ENCODE assay signal across 8 mouse cellular contexts in genomic region chr9:35166144-35166797, GRCm38 (mm10). TPM values are rescaled to one million over a fixed set of nuclear protein-coding genes. Genes with fewer than 3 reads are reported as not detected.
DNase-seq lines count a peak whose midpoint lies in the region; ATAC-seq and TF ChIP-seq lines count a peak whose summit lies in the region.

No protein-coding gene starts in this region.

- intact Hi-C loops in left cerebral cortex, adult 2 months (cut with DNase I), result loop anchor here (2.0 to 10.0 kb wide), 3 partner anchors 133 to 1901 kb away; no protein-coding TSS in a partner anchor
- intact Hi-C loops in gastrocnemius, postnatal 36 days (cut with DNase I), result loop anchor here (5.0 to 10.0 kb wide), 3 partner anchors 49 to 671 kb away; partner anchors contain the start of gene St3gal4

- TF ChIP-seq EP300 in lung, postnatal 0 days (IDR thresholded peaks at IDR 0.05), result no peak

- H3K4me2 ChIP-seq in hindbrain, embryonic 15.5 days, result no peak overlapping the region
- H3K4me2 ChIP-seq in lung, postnatal 0 days (replicated peaks; ENCODE audit: low read depth, low read length), result no peak overlapping the region
- H3K4me2 ChIP-seq in stomach, embryonic 15.5 days, result no peak overlapping the region

- WGBS in hindbrain, embryonic 15.5 days, result 23% methylated on average over 3 of the region's 3 CpGs
- 17% methylated on average over 3 of the region's 3 CpGs for WGBS in lung, postnatal 0 days
- 25% methylated on average over 3 of the region's 3 CpGs for WGBS in stomach, embryonic 15.5 days

- no peak overlapping the region for H3K9ac ChIP-seq in hindbrain, embryonic 15.5 days
- H3K9ac ChIP-seq in lung, postnatal 0 days (replicated peaks; ENCODE audit: low read depth), result no peak overlapping the region
- no peak overlapping the region for H3K9ac ChIP-seq in stomach, embryonic 15.5 days

- peak; percentile 66 for TF ChIP-seq CTCF in left cerebral cortex, adult 2 months (IDR thresholded peaks at IDR 0.05)
- TF ChIP-seq CTCF in lung, postnatal 0 days (IDR thresholded peaks at IDR 0.05), result peak; percentile 75

- H3K9me3 ChIP-seq in hindbrain, embryonic 15.5 days, result no peaks in the 10 kb centered on the region
- H3K9me3 ChIP-seq in lung, postnatal 0 days (ENCODE audit: low read length), result no peaks in the 10 kb centered on the region
- no peaks in the 10 kb centered on the region for H3K9me3 ChIP-seq in stomach, embryonic 15.5 days

- 0 out of 2 replicates have a peak, but pooled peaks cover 3% of the 10 kb centered on the region for H3K4me1 ChIP-seq in hindbrain, embryonic 15.5 days (replicated peaks)
- H3K4me1 ChIP-seq in lung, postnatal 0 days (ENCODE audit: insufficient read depth, low read depth, low read length), result no peaks in the 10 kb centered on the region
- H3K4me1 ChIP-seq in stomach, embryonic 15.5 days, result no peaks in the 10 kb centered on the region

- H3K36me3 ChIP-seq in hindbrain, embryonic 15.5 days, result peaks cover 12% of the 10 kb centered on the region
- H3K36me3 ChIP-seq in lung, postnatal 0 days (ENCODE audit: insufficient read depth, low read length), result no peaks in the 10 kb centered on the region
- H3K36me3 ChIP-seq in stomach, embryonic 15.5 days, result 0 out of 2 replicates have a peak, but pooled peaks cover 12% of the 10 kb centered on the region

- DNase-seq in left cerebral cortex, adult 2 months (ENCODE audit: extremely low spot score in 1 of 2, low spot score in 2 of 2), result no peak
- no peak for DNase-seq in left cerebral cortex, adult 8-10 months (ENCODE audit: low spot score in 2 of 2)
- DNase-seq in embryo, embryonic 10 days (ENCODE audit: low spot score), result peak; percentile 75
- peak; percentile 81 for DNase-seq in lung, postnatal 0 days (ENCODE audit: low spot score)
- DNase-seq in gastrocnemius, postnatal 36 days, result no peak
- no peak for DNase-seq in urinary bladder, postnatal 14 days (ENCODE audit: low spot score)

- peak; percentile 62; the same call in 1 of the 2 replicates for ATAC-seq in hindbrain, embryonic 15.5 days (ENCODE audit: low FRiP score, low read depth)
- peak; percentile 73 for ATAC-seq in lung, postnatal 0 days
- peak; percentile 61; the same call in 1 of the 2 replicates for ATAC-seq in stomach, embryonic 15.5 days (ENCODE audit: insufficient read depth, low FRiP score, low read depth)

- H3K27me3 ChIP-seq in hindbrain, embryonic 15.5 days, result no peaks in the 10 kb centered on the region
- no peaks in the 10 kb centered on the region for H3K27me3 ChIP-seq in lung, postnatal 0 days (replicated peaks; ENCODE audit: insufficient read depth, low read length)
- H3K27me3 ChIP-seq in stomach, embryonic 15.5 days (replicated peaks), result no peaks in the 10 kb centered on the region

- H3K27ac ChIP-seq in left cerebral cortex, adult 2 months, result peak overlapping the region; percentile 67
- no peak overlapping the region for H3K27ac ChIP-seq in hindbrain, embryonic 15.5 days (replicated peaks)
- no peak overlapping the region for H3K27ac ChIP-seq in lung, postnatal 0 days (ENCODE audit: low read length)
- H3K27ac ChIP-seq in stomach, embryonic 15.5 days, result no peak overlapping the region

- no peak overlapping the region for H3K4me3 ChIP-seq in left cerebral cortex, adult 2 months
- no peak overlapping the region for H3K4me3 ChIP-seq in hindbrain, embryonic 15.5 days
- H3K4me3 ChIP-seq in lung, postnatal 0 days (ENCODE audit: low read depth, low read length), result no peak overlapping the region
- H3K4me3 ChIP-seq in stomach, embryonic 15.5 days (replicated peaks), result no peak overlapping the region

RNA-seq across cellular contexts. Expression of gene Dcps, which starts 9.6 kb away (rescaled TPM):
- total RNA-seq in left cerebral cortex, adult 2 months (2021), result 10 to 100 TPM; 17.5 to 17.7 TPM
- total RNA-seq in left cerebral cortex, adult 8-10 months (2022), result 10 to 100 TPM; 16.1 to 19.1 (median 16.4) TPM
- 70.9 and 71.9 TPM in 2 replicates for polyA plus RNA-seq in hindbrain, embryonic 15.5 days (2015; fragmentation: Nextera tagmentation; extraction: Ambion mirVana)
- 39.4 and 44.4 TPM in 2 replicates for polyA plus RNA-seq in lung, postnatal 0 days (2015; fragmentation: Nextera tagmentation; extraction: Ambion mirVana)
- 77.7 and 82.4 TPM in 2 replicates for polyA plus RNA-seq in stomach, embryonic 15.5 days (2015; fragmentation: Nextera tagmentation; extraction: Ambion mirVana)
- total RNA-seq in gastrocnemius, postnatal 36 days (2021), result 1 to 10 TPM; 6.0 to 6.8 TPM

RNA-seq across cellular contexts. Expression of gene Srpr, which starts 33.7 kb away (rescaled TPM):
- 10 to 100 TPM; 60.7 to 69.9 TPM for total RNA-seq in left cerebral cortex, adult 2 months (2021)
- total RNA-seq in left cerebral cortex, adult 8-10 months (2022), result 10 to 100 TPM; 66.6 to 80.4 (median 72.1) TPM
- 62.3 and 69.1 TPM in 2 replicates for polyA plus RNA-seq in hindbrain, embryonic 15.5 days (2015; fragmentation: Nextera tagmentation; extraction: Ambion mirVana)
- polyA plus RNA-seq in lung, postnatal 0 days (2015; fragmentation: Nextera tagmentation; extraction: Ambion mirVana), result 125 and 130 TPM in 2 replicates
- 141 and 154 TPM in 2 replicates for polyA plus RNA-seq in stomach, embryonic 15.5 days (2015; fragmentation: Nextera tagmentation; extraction: Ambion mirVana)
- total RNA-seq in gastrocnemius, postnatal 36 days (2021), result 100 to 1,000 TPM; 190 to 215 TPM

RNA-seq across cellular contexts. Expression of gene Tirap, which starts 33.8 kb away (rescaled TPM):
- 1 to 10 TPM; 1.1 to 2.1 TPM for total RNA-seq in left cerebral cortex, adult 2 months (2021)
- 1 to 10 TPM; 2.3 to 2.9 (median 2.6) TPM for total RNA-seq in left cerebral cortex, adult 8-10 months (2022)
- polyA plus RNA-seq in hindbrain, embryonic 15.5 days (2015; fragmentation: Nextera tagmentation; extraction: Ambion mirVana), result 5.9 and 6.1 TPM in 2 replicates
- polyA plus RNA-seq in lung, postnatal 0 days (2015; fragmentation: Nextera tagmentation; extraction: Ambion mirVana), result 11.0 and 11.5 TPM in 2 replicates
- 12.8 and 13.9 TPM in 2 replicates for polyA plus RNA-seq in stomach, embryonic 15.5 days (2015; fragmentation: Nextera tagmentation; extraction: Ambion mirVana)
- 10 to 100 TPM; 27.3 to 32.1 TPM for total RNA-seq in gastrocnemius, postnatal 36 days (2021)

RNA-seq across cellular contexts. Expression of gene Foxred1, which starts 44.6 kb away (rescaled TPM):
- 10 to 100 TPM; 33.4 to 36.4 TPM for total RNA-seq in left cerebral cortex, adult 2 months (2021)
- total RNA-seq in left cerebral cortex, adult 8-10 months (2022), result 10 to 100 TPM; 37.0 to 40.0 (median 37.7) TPM
- 48.1 and 54.4 TPM in 2 replicates for polyA plus RNA-seq in hindbrain, embryonic 15.5 days (2015; fragmentation: Nextera tagmentation; extraction: Ambion mirVana)
- polyA plus RNA-seq in lung, postnatal 0 days (2015; fragmentation: Nextera tagmentation; extraction: Ambion mirVana), result 22.5 and 23.2 TPM in 2 replicates
- 39.7 and 46.6 TPM in 2 replicates for polyA plus RNA-seq in stomach, embryonic 15.5 days (2015; fragmentation: Nextera tagmentation; extraction: Ambion mirVana)
- total RNA-seq in gastrocnemius, postnatal 36 days (2021), result 10 to 100 TPM; 17.8 to 24.4 TPM

RNA-seq across cellular contexts. Expression of gene St3gal4, which starts 47.2 kb away (rescaled TPM):
- total RNA-seq in left cerebral cortex, adult 2 months (2021), result 10 to 100 TPM; 24.4 to 25.2 TPM
- total RNA-seq in left cerebral cortex, adult 8-10 months (2022), result 10 to 100 TPM; 26.5 to 30.4 (median 28.9) TPM
- 13.1 and 15.1 TPM in 2 replicates for polyA plus RNA-seq in hindbrain, embryonic 15.5 days (2015; fragmentation: Nextera tagmentation; extraction: Ambion mirVana)
- polyA plus RNA-seq in lung, postnatal 0 days (2015; fragmentation: Nextera tagmentation; extraction: Ambion mirVana), result 50.0 and 55.7 TPM in 2 replicates
- polyA plus RNA-seq in stomach, embryonic 15.5 days (2015; fragmentation: Nextera tagmentation; extraction: Ambion mirVana), result 45.7 and 59.4 TPM in 2 replicates
- 1 to 10 TPM; 2.5 to 4.4 TPM for total RNA-seq in gastrocnemius, postnatal 36 days (2021)

Comparison
In these comparisons a context has a peak if more than half of its experiments do, and no peak if none do; other contexts are left out.
1. DNase-seq: peak in embryo, embryonic 10 days (single experiment) and lung, postnatal 0 days (single experiment); none in left cerebral cortex, adult 2 months (0 of 2), left cerebral cortex, adult 8-10 months (0 of 2), gastrocnemius, postnatal 36 days (0 of 2) and urinary bladder, postnatal 14 days (single experiment).
2. RNA of gene Tirap, which starts 33.8 kb away (total RNA-seq): 27.3 to 32.1 TPM in gastrocnemius, postnatal 36 days; 2.3 to 2.9 TPM in left cerebral cortex, adult 8-10 months and 1.1 to 2.1 TPM in left cerebral cortex, adult 2 months; every median in the first group is over 4 times any median in the second.
3. Peak in every context shown above with its lines, with median percentiles within 50 percentile points of each other: ATAC-seq.